Mouse (Mus musculus): ENCODE data around the gene Itpr1.

Gene Itpr1

GRCm38 (mm10) chr6:108592227-108592626 is 379.3 kb downstream of the Itpr1 start:
- DNase-seq (ENCODE audit: low read depth, low spot score), result no peak

GRCm38 (mm10) chr6:108592636-108593035 is 379.7 kb downstream of the Itpr1 start:
- DNase-seq (ENCODE audit: low read depth, low spot score), result no peak

GRCm38 (mm10) chr6:108594171-108594841 is 381.4 kb downstream of the Itpr1 start:
- DNase-seq (ENCODE audit: low read depth, low spot score), result no peak

GRCm38 (mm10) chr6:108598691-108599090 is 385.8 kb downstream of the Itpr1 start:
- DNase-seq (ENCODE audit: low read depth, low spot score), result no peak

- no peak for DNase-seq (ENCODE audit: low read depth, low spot score)
Observed at GRCm38 (mm10) chr6:108599317-108599716, 386.4 kb downstream of the Itpr1 start.
